Mouse (Mus musculus): ENCODE results near the gene Gm49396.

- no peak for TF ChIP-seq CTCF (IDR thresholded peaks at IDR 0.05; ENCODE audit: low read depth, low read length)
- TF ChIP-seq POLR2A (IDR thresholded peaks at IDR 0.05; ENCODE audit: borderline replicate concordance, low read depth, low read length): no peak
Observed at GRCm38 (mm10) chr7:30533941-30534632, 29.1 kb upstream of the Gm49396 start.
